Mouse (Mus musculus) neural tube, embryonic 14.5 days (tissue): ENCODE measurements around the gene Gm11232. TPM values are rescaled to one million over a fixed set of nuclear protein-coding genes. Genes with fewer than 3 reads are reported as not detected.

Experiments
- ATAC-seq: fragments of 200-750 bp; cut with Nextera tagmentation; 2 replicates; pipeline ENCODE4 v1.8.0; 2017; ENCODE audit warnings: low read depth, mild to moderate bottlenecking, moderate TSS enrichment, moderate library complexity
- H3K27ac ChIP-seq: fragments of 300-500 bp; sonication (generic); 2 replicates; pipeline ENCODE4 v1.5.1; 2014; ENCODE audit warnings: low read depth, mild to moderate bottlenecking, control low read depth, low read length, moderate library complexity, mixed read lengths
- H3K27me3 ChIP-seq: fragments of 300-500 bp; sonication (generic); 2 replicates; pipeline ENCODE4 v1.6.1; 2014; ENCODE audit warnings: low read length; ENCODE audit not compliant: control insufficient read depth, insufficient read depth
- H3K36me3 ChIP-seq: fragments of 300-500 bp; sonication (generic); 2 replicates; pipeline ENCODE4 v1.6.1; 2014; ENCODE audit warnings: low read length, mixed read lengths; ENCODE audit not compliant: control insufficient read depth, insufficient read depth
- H3K4me1 ChIP-seq: fragments of 300-500 bp; sonication (generic); 2 replicates; pipeline ENCODE4 v1.6.1; 2014; ENCODE audit warnings: low read length; ENCODE audit not compliant: control insufficient read depth, insufficient read depth
- H3K4me2 ChIP-seq: fragments of 300-500 bp; sonication (generic); 2 replicates; pipeline ENCODE4 v1.6.1; 2014; ENCODE audit warnings: mild to moderate bottlenecking, low read depth, low read length, control low read depth
- H3K4me3 ChIP-seq: fragments of 300-500 bp; sonication (generic); 2 replicates; pipeline ENCODE4 v1.5.1; 2014; ENCODE audit warnings: low read depth, low read length, control low read depth, mixed read lengths
- H3K9ac ChIP-seq: fragments of 300-500 bp; sonication (generic); replicated peaks from 2 replicates; pipeline ENCODE4 v1.6.1; 2014; ENCODE audit warnings: low read depth, mild to moderate bottlenecking, control low read depth, low read length, mixed read lengths
- H3K9me3 ChIP-seq: fragments of 300-500 bp; sonication (generic); 2 replicates; pipeline ENCODE4 v1.6.1; 2016; ENCODE audit warnings: low read length; ENCODE audit not compliant: control insufficient read depth
- WGBS: fragments of 180-500 bp; shearing (Covaris S2); extraction: QIAGEN DNeasy Blood & Tissue Kit; methylation state at CpG from one replicate; pipeline ENCODE4 v1.1.7; 2014; 5-methylcytosine and 5-hydroxymethylcytosine counted together
- polyA plus RNA-seq: library from polyadenylated mRNA; unstranded; fragments of >200 nt; fragmentation: Nextera tagmentation; extraction: Ambion mirVana; gene quantifications from 2 replicates; pipeline ENCODE4 v1.2.1, GENCODE M21; 2014

Gm11232 gene
- polyA plus RNA-seq, 1 experiment from 2014 or later: not detected

GRCm38 (mm10) chr4:71727611-71728010 is 30.2 kb downstream of the Gm11232 start:
- 35% methylated on average over 2 of the region's 2 CpGs for WGBS
- no peak for ATAC-seq
- Histone ChIP-seq H3K27me3 (no peaks in the 10 kb centered on the region), H3K9ac (no peak overlapping the region), H3K27ac (no peak overlapping the region), H3K4me2 (no peak overlapping the region), H3K4me1 (no peaks in the 10 kb centered on the region), H3K9me3 (no peaks in the 10 kb centered on the region), H3K4me3 (no peak overlapping the region), H3K36me3 (no peaks in the 10 kb centered on the region)

- 93% methylated on average over 4 of the region's 4 CpGs for WGBS
- Histone ChIP-seq H3K27me3 (no peaks in the 10 kb centered on the region), H3K9ac (no peak overlapping the region), H3K4me1 (no peaks in the 10 kb centered on the region), H3K27ac (no peak overlapping the region), H3K4me2 (no peak overlapping the region), H3K9me3 (no peaks in the 10 kb centered on the region), H3K36me3 (no peaks in the 10 kb centered on the region), H3K4me3 (no peak overlapping the region)
- ATAC-seq: no peak
These were observed 30.7 kb downstream of the Gm11232 start for GRCm38 (mm10) chr4:71727056-71727455.

DNA sequence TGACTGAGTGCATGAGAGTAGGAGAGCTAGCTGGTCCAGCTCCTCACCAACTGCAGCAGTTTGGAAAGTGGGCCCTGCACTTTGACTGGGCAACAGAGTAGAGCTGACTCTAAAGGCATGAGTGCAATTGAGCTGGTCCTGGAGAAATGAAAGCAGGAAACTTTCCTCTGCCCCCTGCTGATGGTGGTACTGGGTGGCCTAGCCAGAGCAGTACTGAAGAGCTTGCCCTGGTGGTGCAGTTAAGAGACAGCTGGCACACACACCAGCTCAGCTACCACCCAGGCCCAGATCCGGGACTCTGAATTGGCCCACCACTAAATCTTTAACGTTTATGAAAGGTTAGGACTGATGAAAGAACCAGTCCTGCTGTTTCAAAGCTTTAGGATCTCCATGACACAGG is 31.9 kb downstream of the Gm11232 start:
- Histone ChIP-seq H3K27ac (no peak overlapping the region), H3K36me3 (no peaks in the 10 kb centered on the region), H3K4me2 (no peak overlapping the region), H3K4me1 (no peaks in the 10 kb centered on the region), H3K9me3 (no peaks in the 10 kb centered on the region), H3K9ac (no peak overlapping the region), H3K27me3 (no peaks in the 10 kb centered on the region), H3K4me3 (no peak overlapping the region)
- 59% methylated on average over 2 of the region's 2 CpGs for WGBS
- ATAC-seq: no peak
